Mouse (Mus musculus) ES-Bruce4 (cell line): ENCODE data around the gene Slc27a2.

Source experiments
- CTCF ChIP-seq: IDR thresholded peaks from one replicate; pipeline ENCODE4 v1.8.1; 2011; ENCODE audit warnings: low read depth, low read length
- POLR2A ChIP-seq: IDR thresholded peaks from one replicate; pipeline ENCODE4 v1.8.1; 2011; ENCODE audit warnings: low read length; ENCODE audit not compliant: insufficient read depth

- TF ChIP-seq POLR2A (no peak), CTCF (no peak)
Observed at GRCm38 (mm10) chr2:126520828-126521227, 31.4 kb upstream of the Slc27a2 start.
